Mouse (Mus musculus): ENCODE results near the gene Ttc34.

DNA sequence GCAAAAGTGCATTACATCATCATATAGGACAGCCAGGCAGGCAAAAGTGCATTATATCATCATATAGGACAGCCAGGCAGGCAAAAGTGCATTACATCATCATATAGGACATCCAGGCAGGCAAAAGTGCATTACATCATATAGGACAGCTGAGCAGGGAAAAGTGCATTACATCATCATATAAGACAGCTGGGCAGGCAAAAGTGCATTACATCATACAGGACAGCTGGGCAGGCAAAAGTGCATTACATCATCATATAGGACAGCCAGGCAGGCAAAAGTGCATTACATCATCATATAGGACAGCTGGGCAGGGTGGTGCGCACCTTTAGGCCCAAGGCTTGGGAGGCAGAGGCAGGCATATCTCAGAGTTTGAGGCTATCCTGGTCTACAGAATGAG is 15.4 kb downstream of the Ttc34 start:
- TF ChIP-seq POLR2A (IDR thresholded peaks at IDR 0.05; ENCODE audit: control insufficient read depth, extremely low read depth, insufficient read depth, low read length, poor library complexity), result no peak
- no peak for TF ChIP-seq CTCF (IDR thresholded peaks at IDR 0.05; ENCODE audit: borderline replicate concordance, control insufficient read depth, extremely low read depth, insufficient read depth, low read length, poor library complexity)
